Mouse (Mus musculus) layer of hippocampus, adult 18-20 months (tissue): ENCODE measurements at regions not wholly inside any gene's neighbourhood (a gene's known extent, or its start where the extent isn't known, plus 50 kb on each side); places are given as distances from the start of the nearest gene placed in this dataset.

Experiments used
- DNase-seq, 2 experiments: peaks; one replicate each; pipeline ENCODE4 v3.0.0; 2022; ENCODE audit warnings: low spot score in 2 of 2

DNA sequence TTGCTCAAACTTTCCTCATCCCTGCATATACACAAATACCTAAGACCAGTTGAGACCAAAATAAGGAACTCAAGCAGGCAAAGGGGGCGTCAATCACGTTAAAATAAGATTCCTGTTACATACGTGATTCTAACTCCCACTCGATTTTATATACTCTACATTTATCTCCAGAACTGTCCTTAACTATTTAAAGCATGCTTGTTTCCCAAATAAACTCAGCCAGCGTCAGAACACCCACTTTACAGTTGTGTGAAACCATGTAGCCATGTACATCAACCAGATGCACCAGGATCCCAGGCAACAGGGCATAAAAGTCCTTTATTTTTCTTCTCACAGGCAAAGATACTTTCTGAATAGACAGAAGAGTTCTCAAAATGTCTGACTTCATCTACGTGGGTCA, 61.5 kb downstream of the Ccna1 start:
- no peak for DNase-seq

- no peak for DNase-seq
These were observed 65.2 kb downstream of the Ccna1 start for GRCm38 (mm10) chr3:54990073-54990472.

GRCm38 (mm10) chr3:54989358-54989757, 65.9 kb downstream of the Ccna1 start:
- peak in 1 of 2 experiments; percentile 40 for DNase-seq

DNA sequence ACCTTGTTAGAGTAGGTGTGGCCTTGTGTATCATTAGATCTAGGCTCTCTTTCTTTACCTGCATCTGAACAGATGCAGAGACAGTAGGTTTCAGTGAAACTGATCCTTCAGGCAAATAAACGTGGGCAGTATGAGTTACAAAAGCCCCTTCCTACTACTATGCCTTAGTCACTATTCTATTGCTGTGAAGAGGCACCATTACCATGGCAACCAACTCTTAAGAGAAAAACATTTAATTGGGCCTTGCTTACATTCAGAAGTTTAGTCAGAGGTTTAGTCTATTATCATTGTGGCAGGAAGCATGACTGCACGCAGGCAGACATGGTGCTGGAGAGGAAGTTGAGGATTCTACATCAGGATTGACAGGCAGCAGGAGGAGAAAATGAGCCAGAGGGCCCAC, 65.8 kb upstream of the Sertm1 start:
- DNase-seq, result peak in 1 of 2 experiments; percentile 13

GRCm38 (mm10) chr3:54980312-54980711, 64.6 kb upstream of the Sertm1 start:
- DNase-seq, result peak in 1 of 2 experiments; percentile 11

GRCm38 (mm10) chr3:54965512-54965911, 49.8 kb upstream of the Sertm1 start:
- DNase-seq, result peak in 1 of 2 experiments; percentile 37
